Mouse (Mus musculus) lung, postnatal 10 days (tissue): ENCODE results near the gene Olfm1.

Experiments used
- DNase-seq: peaks from one replicate; pipeline ENCODE4 v3.0.0; 2021

The Olfm1 gene

DNA sequence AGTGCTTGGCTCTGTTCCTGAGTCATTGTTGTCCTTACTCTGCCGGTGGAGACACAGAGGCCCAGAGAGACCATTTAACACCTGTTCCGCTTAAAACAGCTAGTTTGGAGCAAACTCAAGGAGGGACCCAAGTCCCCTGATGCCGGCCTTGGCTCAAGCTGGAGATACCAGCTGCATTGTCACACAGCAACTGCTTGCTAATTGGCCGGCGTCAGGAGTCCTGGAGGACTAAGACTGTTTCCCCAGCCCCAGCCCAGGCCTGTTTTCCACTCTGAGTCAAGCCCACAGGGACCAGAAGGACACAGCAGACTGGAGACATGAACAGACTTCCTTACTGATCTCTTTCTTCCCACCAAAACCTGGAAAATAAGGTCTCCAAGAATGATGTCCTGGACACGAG, 43.7 kb downstream of the Olfm1 start:
- DNase-seq: no peak

DNA sequence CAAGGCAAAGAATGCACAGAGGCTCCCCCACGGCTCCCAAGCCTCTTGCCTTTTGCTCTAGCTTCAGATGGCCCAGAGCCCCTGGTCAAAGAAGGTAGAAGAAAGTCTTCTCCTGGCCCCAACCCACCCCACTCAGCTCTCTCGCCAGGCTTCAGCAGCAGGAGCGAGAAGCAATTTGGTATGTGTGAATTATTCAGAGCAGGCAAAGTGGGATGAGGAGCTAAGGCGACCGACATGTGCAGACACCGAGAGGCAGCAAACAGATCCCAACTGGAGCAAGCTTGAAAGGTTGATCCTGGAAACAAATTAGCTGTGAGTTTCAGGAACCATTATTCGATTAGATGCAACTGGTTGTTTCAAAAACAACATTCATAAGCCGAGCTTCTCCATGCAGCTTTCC, 46.8 kb downstream of the Olfm1 start:
- no peak for DNase-seq

DNA sequence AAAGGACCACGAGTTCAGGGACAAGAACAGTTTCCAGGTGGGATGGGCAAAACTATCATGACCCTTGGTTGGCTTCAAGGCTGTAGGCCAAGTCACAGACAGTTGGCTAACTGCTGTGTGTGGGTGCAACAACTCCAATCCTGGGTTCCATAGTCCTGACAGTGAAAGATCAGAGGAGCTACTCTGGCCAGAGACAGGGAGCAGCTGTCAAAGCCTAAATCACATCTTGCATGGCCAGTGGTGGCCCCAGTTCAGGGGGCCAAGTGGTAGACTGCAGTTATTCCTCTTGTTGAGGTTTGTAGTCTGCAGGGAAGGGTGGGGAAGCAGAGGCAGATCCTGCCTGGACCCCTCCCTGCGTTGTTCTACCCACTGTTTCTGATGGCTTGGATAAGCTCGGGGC, 48.1 kb downstream of the Olfm1 start:
- DNase-seq: no peak

DNA sequence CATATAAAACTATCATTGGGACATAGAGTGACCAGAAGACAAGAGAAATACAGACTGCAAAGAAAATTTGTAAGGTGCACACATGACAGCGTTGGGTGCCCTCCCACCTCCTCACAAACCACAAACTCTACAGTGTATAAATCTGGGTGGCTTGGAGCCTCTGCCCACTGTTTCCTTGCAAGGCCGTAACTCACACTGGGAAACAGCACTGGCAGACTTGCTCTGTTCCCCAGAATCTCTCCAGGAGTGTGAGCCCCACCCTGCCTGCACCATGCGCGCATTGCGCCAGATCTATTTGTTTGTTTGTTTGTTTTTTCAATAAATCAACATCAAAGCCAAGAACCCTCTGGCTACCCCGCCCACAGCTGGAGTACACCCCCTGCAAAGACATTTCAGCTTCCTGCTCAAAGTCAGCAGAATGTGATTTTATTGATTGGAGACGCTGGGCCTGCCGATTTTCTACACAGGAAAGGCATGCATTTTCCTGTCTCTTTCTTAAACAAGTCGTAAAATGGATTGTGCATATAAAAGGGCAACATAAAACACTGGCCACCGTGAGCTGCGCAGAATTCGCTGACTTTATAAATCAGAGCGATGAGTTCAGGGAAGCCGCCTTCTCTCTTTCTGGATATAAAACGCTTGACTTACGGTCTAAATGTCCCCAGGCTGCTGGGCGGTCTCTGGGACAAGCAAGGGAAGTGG, 48.9 kb downstream of the Olfm1 start:
- DNase-seq: no peak

DNA sequence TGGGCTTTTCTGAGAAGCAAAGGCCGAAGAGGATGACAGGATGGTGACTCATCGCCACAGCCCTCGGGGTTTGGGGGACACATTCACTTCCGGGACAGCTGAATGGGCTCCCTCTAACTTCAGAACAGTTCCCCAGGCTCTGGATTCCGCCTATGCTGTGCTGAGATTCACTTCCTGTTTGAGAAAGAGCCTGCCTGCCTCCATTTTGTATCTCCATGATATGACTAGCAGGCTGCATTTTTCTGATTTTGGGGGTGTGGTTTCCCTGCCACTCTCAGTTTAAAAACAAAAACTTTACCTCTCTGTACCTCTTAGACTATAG, 49.4 kb downstream of the Olfm1 start:
- DNase-seq: no peak

DNA sequence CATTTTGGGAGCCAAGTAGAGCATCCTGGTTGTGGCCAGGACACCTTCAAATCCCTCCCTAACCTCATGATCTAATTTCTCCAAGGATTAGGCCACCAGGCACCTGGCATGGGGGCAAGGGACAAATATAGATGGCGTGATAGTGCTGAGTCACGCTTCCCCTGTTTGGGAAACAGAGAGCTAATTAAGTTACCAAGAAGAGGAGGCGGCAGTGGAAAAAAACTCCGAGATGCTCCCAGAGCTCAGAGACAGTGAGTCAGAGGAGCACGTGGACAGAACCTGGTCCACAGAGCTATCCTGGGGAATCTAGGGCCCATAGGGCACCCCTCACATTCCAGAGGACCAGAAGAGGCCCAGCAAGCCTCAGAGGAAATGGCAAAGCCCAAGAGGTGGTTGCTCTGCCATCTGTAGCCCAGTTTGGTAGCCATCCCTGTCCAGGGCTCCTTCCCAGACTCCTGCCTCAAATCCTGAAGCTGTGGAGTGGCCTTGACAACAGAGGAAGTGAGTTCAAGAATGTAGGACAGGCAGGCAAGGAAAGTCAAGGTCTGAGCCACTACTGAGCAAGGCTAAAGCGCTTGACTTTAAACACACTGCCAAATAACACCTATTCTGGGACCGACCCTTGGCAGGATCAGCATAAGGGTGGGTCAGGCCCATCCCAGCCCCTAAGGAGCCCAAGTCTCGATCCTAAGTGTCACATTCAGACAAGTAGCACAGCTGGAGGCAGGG, 52.0 kb downstream of the Olfm1 start:
- DNase-seq: no peak

DNA sequence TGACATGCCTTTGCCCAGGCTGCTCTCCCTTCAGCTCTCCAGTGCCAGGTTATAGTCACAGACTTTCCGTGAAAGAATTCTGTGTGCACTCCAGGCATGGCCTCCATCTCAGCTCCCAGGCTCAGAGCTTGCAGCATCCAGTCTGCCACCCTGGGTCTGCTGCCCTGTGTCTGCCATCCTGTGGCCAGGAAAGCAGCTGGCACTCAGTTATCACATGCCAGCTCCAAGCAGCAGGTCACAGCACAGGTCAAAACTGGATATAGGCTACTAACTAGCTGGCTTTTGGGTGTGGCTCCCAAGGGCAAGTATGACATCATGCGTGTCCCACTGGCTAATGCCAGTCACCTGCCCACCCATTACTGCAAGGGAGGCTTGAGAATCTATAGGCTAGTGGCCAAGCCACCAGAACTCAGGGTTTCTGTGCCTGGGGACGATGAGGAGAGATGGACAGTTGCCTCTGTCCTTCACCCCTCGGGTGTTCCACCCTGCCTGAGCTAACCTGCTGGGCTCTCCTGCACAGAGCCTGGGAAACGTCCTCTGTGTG, 53.4 kb downstream of the Olfm1 start:
- DNase-seq: no peak

DNA sequence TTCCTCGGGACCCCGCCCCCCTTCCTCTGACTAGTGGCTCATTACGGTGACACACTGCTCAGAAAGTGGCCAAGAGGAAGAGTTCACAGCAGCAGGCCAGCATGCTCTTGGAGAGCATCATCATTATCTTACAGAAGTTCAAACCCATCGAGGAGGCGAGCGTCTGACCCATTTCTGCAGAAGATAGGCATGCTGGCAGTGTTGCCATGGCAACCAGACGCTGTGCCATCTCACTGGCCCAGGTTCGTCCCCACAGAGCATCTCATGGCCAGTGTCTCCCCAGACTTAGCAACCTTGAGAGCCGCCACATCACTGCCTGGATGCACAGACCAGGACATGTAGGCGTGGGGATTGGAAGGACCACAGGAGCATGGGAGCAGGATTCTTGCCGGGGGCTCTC, 54.3 kb downstream of the Olfm1 start:
- DNase-seq: no peak

GRCm38 (mm10) chr2:28252554-28252953, 59.8 kb downstream of the Olfm1 start:
- DNase-seq: no peak

DNA sequence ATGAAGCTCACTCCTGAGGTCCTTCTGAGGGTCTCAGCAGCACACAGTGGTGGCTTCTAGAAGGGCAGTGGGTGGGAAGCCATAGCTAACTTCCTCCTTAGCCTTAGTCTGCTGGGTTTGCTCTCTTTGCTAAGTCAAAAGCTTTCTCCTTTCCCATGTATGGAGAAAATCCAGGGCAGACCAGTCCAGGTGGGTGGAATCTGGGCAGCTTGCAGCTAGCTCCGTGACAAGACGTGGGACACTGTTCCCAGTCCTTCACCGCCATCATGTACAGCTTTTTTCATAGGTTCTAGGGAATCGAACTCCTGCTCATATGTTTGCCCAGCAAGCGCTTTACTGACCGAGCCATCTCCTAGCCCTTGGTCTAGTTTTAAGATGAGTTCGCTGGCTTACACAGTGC, 63.2 kb downstream of the Olfm1 start:
- no peak for DNase-seq

DNA sequence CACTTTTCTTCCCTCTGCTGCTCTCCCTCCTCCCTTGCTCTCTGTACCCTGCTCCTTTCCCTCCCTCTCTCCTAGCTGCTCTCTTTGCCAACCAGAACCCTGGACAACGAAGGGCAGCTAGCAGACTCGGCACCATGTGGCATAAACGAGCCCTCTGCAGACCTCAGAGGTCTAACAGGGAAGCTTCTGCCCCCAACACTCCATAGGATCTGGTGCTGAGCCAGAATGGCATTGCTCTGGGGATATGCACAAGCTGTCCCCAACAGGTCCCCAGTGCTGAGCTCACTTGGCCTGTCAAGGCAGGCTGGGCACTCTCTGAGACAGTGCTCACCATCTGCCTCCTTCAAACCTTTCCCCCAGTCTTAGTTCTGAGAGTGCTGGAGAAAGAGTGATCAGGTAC, 68.6 kb downstream of the Olfm1 start:
- no peak for DNase-seq

DNA sequence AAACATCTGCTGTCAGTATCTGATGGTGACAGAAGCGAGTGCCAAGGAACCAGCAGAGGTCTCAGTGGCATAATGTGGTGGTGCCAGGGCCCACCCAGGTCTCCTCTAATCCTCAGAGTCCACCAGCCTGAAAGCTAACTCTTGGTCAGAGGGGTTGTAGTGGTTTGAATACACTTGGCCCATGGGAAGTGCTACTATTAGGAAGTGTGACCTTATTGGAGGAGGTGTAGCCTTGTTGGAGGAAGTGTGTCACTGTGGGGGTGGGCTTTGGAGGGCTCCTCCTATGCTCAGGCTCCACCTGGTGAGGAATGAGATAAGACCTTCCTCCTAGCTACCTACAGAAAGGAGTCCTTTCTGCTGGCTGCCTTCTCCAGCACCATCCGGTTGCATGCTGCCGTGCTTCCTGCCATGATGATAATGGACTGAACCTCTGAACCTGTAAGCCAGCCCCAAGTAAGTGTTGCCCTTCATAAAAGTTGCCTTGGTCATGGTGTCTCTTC, 75.0 kb downstream of the Olfm1 start:
- no peak for DNase-seq

- peak; percentile 52 for DNase-seq
Observed at GRCm38 (mm10) chr2:28270561-28270960, 77.8 kb downstream of the Olfm1 start.

- no peak for DNase-seq
Observed at GRCm38 (mm10) chr2:28272218-28272965, 79.6 kb downstream of the Olfm1 start.

DNA sequence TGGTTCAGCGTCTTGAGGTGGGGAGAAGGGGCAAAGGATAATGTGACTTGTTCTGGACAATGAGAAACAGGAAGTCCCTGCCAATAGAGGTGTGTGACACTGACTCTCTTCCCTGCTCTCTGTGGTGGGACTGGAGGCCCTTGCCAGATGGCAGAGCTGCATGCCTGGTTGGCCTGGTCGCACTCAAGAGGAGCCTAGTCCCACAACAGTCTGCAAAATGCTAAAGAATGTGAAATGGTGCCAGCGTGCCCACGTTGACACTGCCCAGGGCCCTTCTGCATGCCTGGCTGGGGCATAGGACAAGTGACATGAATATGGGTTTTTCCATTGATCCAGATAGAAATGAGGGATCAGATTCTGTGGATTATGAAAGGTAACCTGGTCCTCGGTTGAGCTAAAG, 81.2 kb downstream of the Olfm1 start:
- DNase-seq: no peak

DNA sequence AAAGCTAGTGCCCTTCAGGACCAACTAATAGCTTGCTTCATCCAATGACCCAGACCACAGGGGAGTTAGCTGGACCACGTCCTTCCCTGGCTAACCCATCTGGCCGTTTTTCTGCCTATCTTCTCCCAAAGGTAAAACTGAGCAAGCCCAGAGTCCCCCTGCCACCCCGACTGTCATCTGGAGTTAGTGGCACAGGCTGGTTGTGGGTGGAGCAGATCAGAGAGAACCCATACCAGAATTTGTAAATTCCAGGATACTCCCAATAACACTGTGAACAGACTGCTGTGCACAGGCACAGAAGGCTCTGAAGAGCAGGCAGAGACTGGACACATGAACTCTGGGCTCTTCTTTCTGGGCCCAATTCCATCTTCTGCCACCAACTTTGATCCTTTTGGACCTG, 82.6 kb downstream of the Olfm1 start:
- DNase-seq: no peak

GRCm38 (mm10) chr2:28278150-28278549, 85.4 kb downstream of the Olfm1 start:
- peak; percentile 88 for DNase-seq

DNA sequence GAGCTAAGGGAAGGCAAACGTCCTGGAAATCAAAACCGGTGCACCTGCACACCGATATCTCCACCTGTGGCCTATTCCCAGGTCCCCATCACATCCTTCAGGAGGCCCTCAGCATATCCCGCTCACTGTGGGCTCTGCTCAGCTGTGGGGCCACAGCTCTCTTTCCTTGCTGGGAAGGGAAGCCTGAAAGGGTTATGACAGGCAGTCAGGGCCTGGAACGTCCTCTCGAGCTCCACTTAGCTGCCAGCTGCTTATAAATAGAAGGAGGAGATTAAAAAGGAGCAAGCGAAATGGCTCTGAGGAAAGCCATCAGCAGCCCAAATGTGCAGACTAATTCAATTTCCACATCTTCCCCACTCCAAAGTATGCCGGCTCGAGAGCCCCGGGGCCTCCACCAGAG, 86.1 kb downstream of the Olfm1 start:
- no peak for DNase-seq
